Mouse (Mus musculus): ENCODE data around the gene Rras. TPM values are rescaled to one million over a fixed set of nuclear protein-coding genes. Genes with fewer than 3 reads are reported as not detected.

The Rras gene
- polyA plus RNA-seq, 1 experiment from 2014 or later: 76.4 TPM

Small RNA genes lying within 50 kb of the gene (microRNA-seq; reads per million reads assigned to microRNA genes)
- not detected for gene Mir7054

Other genes starting within 250 kb of the Rras start
- 57.2 and 77.3 TPM in 2 replicates for gene Nup62, start 201.9 kb upstream of the Rras start, polyA plus RNA-seq (2015; fragmentation: Nextera tagmentation; extraction: Ambion mirVana)
- 1.1 and 3.2 TPM in 2 replicates for gene Il4i1, start 201.6 kb upstream of the Rras start, polyA plus RNA-seq (2015; fragmentation: Nextera tagmentation; extraction: Ambion mirVana)
- 2.5 TPM in 2 replicates for gene Atf5, start 201.3 kb upstream of the Rras start, polyA plus RNA-seq (2015; fragmentation: Nextera tagmentation; extraction: Ambion mirVana)
- 91.7 and 97.8 TPM in 2 replicates for gene Akt1s1, start 169.0 kb upstream of the Rras start, polyA plus RNA-seq (2015; fragmentation: Nextera tagmentation; extraction: Ambion mirVana)
- 53.2 and 63.4 TPM in 2 replicates for gene Tbc1d17, start 168.9 kb upstream of the Rras start, polyA plus RNA-seq (2015; fragmentation: Nextera tagmentation; extraction: Ambion mirVana)
- gene Pnkp, start 160.8 kb upstream of the Rras start, polyA plus RNA-seq (2015; fragmentation: Nextera tagmentation; extraction: Ambion mirVana): 22.4 and 28.7 TPM in 2 replicates
- gene Ptov1, start 148.2 kb upstream of the Rras start, polyA plus RNA-seq (2015; fragmentation: Nextera tagmentation; extraction: Ambion mirVana): 206 and 273 TPM in 2 replicates
- gene Med25, start 125.2 kb upstream of the Rras start, polyA plus RNA-seq (2015; fragmentation: Nextera tagmentation; extraction: Ambion mirVana): 72.9 and 93.9 TPM in 2 replicates
- 11.9 and 16.3 TPM in 2 replicates for gene Fuz, start 121.9 kb upstream of the Rras start, polyA plus RNA-seq (2015; fragmentation: Nextera tagmentation; extraction: Ambion mirVana)
- 51.9 and 57.4 TPM in 2 replicates for gene Ap2a1, start 88.5 kb upstream of the Rras start, polyA plus RNA-seq (2015; fragmentation: Nextera tagmentation; extraction: Ambion mirVana)
- 0.13 and 0.27 TPM in 2 replicates for gene Tsks, start 74.8 kb upstream of the Rras start, polyA plus RNA-seq (2015; fragmentation: Nextera tagmentation; extraction: Ambion mirVana)
- 9.0 and 12.2 TPM in 2 replicates for gene Cpt1c, start 43.1 kb upstream of the Rras start, polyA plus RNA-seq (2015; fragmentation: Nextera tagmentation; extraction: Ambion mirVana)
- gene Prmt1, start 31.4 kb upstream of the Rras start, polyA plus RNA-seq (2015; fragmentation: Nextera tagmentation; extraction: Ambion mirVana): 315 and 356 TPM in 2 replicates
- gene Irf3, start 20.3 kb upstream of the Rras start, polyA plus RNA-seq (2015; fragmentation: Nextera tagmentation; extraction: Ambion mirVana): 61.6 and 76.7 TPM in 2 replicates
- gene Bcl2l12, start 19.2 kb upstream of the Rras start, polyA plus RNA-seq (2015; fragmentation: Nextera tagmentation; extraction: Ambion mirVana): 34.5 and 35.4 TPM in 2 replicates
- 25.1 and 32.5 TPM in 2 replicates for gene Scaf1, start 1.6 kb upstream of the Rras start, polyA plus RNA-seq (2015; fragmentation: Nextera tagmentation; extraction: Ambion mirVana)
- gene Prr12, start 34.9 kb downstream of the Rras start, polyA plus RNA-seq (2015; fragmentation: Nextera tagmentation; extraction: Ambion mirVana): 5.0 and 7.6 TPM in 2 replicates
- gene Nosip, start 44.5 kb downstream of the Rras start, polyA plus RNA-seq (2015; fragmentation: Nextera tagmentation; extraction: Ambion mirVana): 42.4 and 54.8 TPM in 2 replicates
- 12.9 and 15.9 TPM in 2 replicates for gene Prrg2, start 44.7 kb downstream of the Rras start, polyA plus RNA-seq (2015; fragmentation: Nextera tagmentation; extraction: Ambion mirVana)
- gene Rcn3, start 74.3 kb downstream of the Rras start, polyA plus RNA-seq (2015; fragmentation: Nextera tagmentation; extraction: Ambion mirVana): 223 and 285 TPM in 2 replicates
- 52.5 and 62.7 TPM in 2 replicates for gene Fcgrt, start 85.9 kb downstream of the Rras start, polyA plus RNA-seq (2015; fragmentation: Nextera tagmentation; extraction: Ambion mirVana)
- 794 and 808 TPM in 2 replicates for gene Rps11, start 106.5 kb downstream of the Rras start, polyA plus RNA-seq (2015; fragmentation: Nextera tagmentation; extraction: Ambion mirVana)
- 697 and 762 TPM in 2 replicates for gene Rpl13a, start 110.8 kb downstream of the Rras start, polyA plus RNA-seq (2015; fragmentation: Nextera tagmentation; extraction: Ambion mirVana)
- 0.22 TPM in 1 of 2 replicates, not detected in the other for gene Gm45713, start 118.3 kb downstream of the Rras start, polyA plus RNA-seq (2015; fragmentation: Nextera tagmentation; extraction: Ambion mirVana)
- 1.5 and 2.2 TPM in 2 replicates for gene Flt3l, start 118.5 kb downstream of the Rras start, polyA plus RNA-seq (2015; fragmentation: Nextera tagmentation; extraction: Ambion mirVana)
- gene Pih1d1, start 136.3 kb downstream of the Rras start, polyA plus RNA-seq (2015; fragmentation: Nextera tagmentation; extraction: Ambion mirVana): 76.5 and 77.3 TPM in 2 replicates
- 26.4 and 40.4 TPM in 2 replicates for gene Aldh16a1, start 136.6 kb downstream of the Rras start, polyA plus RNA-seq (2015; fragmentation: Nextera tagmentation; extraction: Ambion mirVana)
- 2.7 and 3.5 TPM in 2 replicates for gene Slc17a7, start 146.0 kb downstream of the Rras start, polyA plus RNA-seq (2015; fragmentation: Nextera tagmentation; extraction: Ambion mirVana)
- gene Gfy, start 161.6 kb downstream of the Rras start, polyA plus RNA-seq (2015; fragmentation: Nextera tagmentation; extraction: Ambion mirVana): 0.10 TPM in 1 of 2 replicates, not detected in the other
- gene Pth2, start 163.0 kb downstream of the Rras start, polyA plus RNA-seq (2015; fragmentation: Nextera tagmentation; extraction: Ambion mirVana): not detected in 2 replicates
- gene Ccdc155, start 186.9 kb downstream of the Rras start, polyA plus RNA-seq (2015; fragmentation: Nextera tagmentation; extraction: Ambion mirVana): 0.53 and 0.80 TPM in 2 replicates
- 0.90 and 1.2 TPM in 2 replicates for gene Dkkl1, start 194.2 kb downstream of the Rras start, polyA plus RNA-seq (2015; fragmentation: Nextera tagmentation; extraction: Ambion mirVana)
- gene Tead2, start 197.8 kb downstream of the Rras start, polyA plus RNA-seq (2015; fragmentation: Nextera tagmentation; extraction: Ambion mirVana): 89.0 and 106 TPM in 2 replicates
- gene Cd37, start 221.2 kb downstream of the Rras start, polyA plus RNA-seq (2015; fragmentation: Nextera tagmentation; extraction: Ambion mirVana): 2.4 and 8.3 TPM in 2 replicates
- 0.11 and 0.18 TPM in 2 replicates for gene Slc6a16, start 223.1 kb downstream of the Rras start, polyA plus RNA-seq (2015; fragmentation: Nextera tagmentation; extraction: Ambion mirVana)